Mouse (Mus musculus) mature B cell (primary cell): ENCODE data around the gene Ski.

Experiments used
- in situ Hi-C: fragments of 300-500 bp; cut with MboI; formaldehyde crosslinking; loops from 2 replicates; pipeline ENCODE4 v1.14.3; 2019

Gene Ski

GRCm38 (mm10) chr4:155178981-155179512 is 43.3 kb downstream of the Ski start:
- in situ Hi-C loops: no loop called here

- in situ Hi-C loops: no loop called here
Observed at GRCm38 (mm10) chr4:155178274-155178673, 44.1 kb downstream of the Ski start.

- in situ Hi-C loops: no loop called here
Observed at GRCm38 (mm10) chr4:155176210-155176609, 46.2 kb downstream of the Ski start.

GRCm38 (mm10) chr4:155173822-155174785 is 48.3 kb downstream of the Ski start:
- in situ Hi-C loops: no loop called here

GRCm38 (mm10) chr4:155172909-155173821 is 49.2 kb downstream of the Ski start:
- in situ Hi-C loops: no loop called here

GRCm38 (mm10) chr4:155171961-155172533 is 50.3 kb downstream of the Ski start:
- in situ Hi-C loops: no loop called here

GRCm38 (mm10) chr4:155170614-155171212 is 51.7 kb downstream of the Ski start:
- in situ Hi-C loops: no loop called here

GRCm38 (mm10) chr4:155168835-155169252 is 53.5 kb downstream of the Ski start:
- in situ Hi-C loops: no loop called here

- in situ Hi-C loops: no loop called here
Observed at GRCm38 (mm10) chr4:155165861-155166260, 56.5 kb downstream of the Ski start.

- in situ Hi-C loops: no loop called here
Observed at GRCm38 (mm10) chr4:155164550-155164949, 57.8 kb downstream of the Ski start.

- in situ Hi-C loops: no loop called here
Observed at GRCm38 (mm10) chr4:155163685-155164084, 58.7 kb downstream of the Ski start.

- in situ Hi-C loops: no loop called here
Observed at GRCm38 (mm10) chr4:155163320-155163651, 59.1 kb downstream of the Ski start.

- in situ Hi-C loops: no loop called here
Observed at GRCm38 (mm10) chr4:155162433-155163319, 59.7 kb downstream of the Ski start.

- in situ Hi-C loops: no loop called here
Observed at GRCm38 (mm10) chr4:155158543-155158917, 63.9 kb downstream of the Ski start.

- in situ Hi-C loops: no loop called here
Observed at GRCm38 (mm10) chr4:155157871-155158542, 64.4 kb downstream of the Ski start.

GRCm38 (mm10) chr4:155156734-155157133 is 65.7 kb downstream of the Ski start:
- in situ Hi-C loops: no loop called here

GRCm38 (mm10) chr4:155154986-155155385 is 67.4 kb downstream of the Ski start:
- in situ Hi-C loops: no loop called here

- in situ Hi-C loops: no loop called here
Observed at GRCm38 (mm10) chr4:155153389-155154072, 68.9 kb downstream of the Ski start.

- in situ Hi-C loops: no loop called here
Observed at GRCm38 (mm10) chr4:155152476-155152875, 69.9 kb downstream of the Ski start.
